Mouse (Mus musculus) urinary bladder, adult 2 months (tissue): Measurements from ENCODE around the gene Ccdc191. TPM values are rescaled to one million over a fixed set of nuclear protein-coding genes. Genes with fewer than 3 reads are reported as not detected.

Experiments
- DNase-seq: peaks from one replicate; pipeline ENCODE4 v3.0.0; 2022; ENCODE audit warnings: low spot score
- polyA plus RNA-seq: library from polyadenylated mRNA; depleted of rRNA; stranded (reverse); fragments of >200 nt; gene quantifications from 2 replicates; pipeline ENCODE4 v1.2.3, GENCODE M21; 2012; rRNA removed

The Ccdc191 gene
- polyA plus RNA-seq, 1 experiment, result 4.2 TPM

DNA sequence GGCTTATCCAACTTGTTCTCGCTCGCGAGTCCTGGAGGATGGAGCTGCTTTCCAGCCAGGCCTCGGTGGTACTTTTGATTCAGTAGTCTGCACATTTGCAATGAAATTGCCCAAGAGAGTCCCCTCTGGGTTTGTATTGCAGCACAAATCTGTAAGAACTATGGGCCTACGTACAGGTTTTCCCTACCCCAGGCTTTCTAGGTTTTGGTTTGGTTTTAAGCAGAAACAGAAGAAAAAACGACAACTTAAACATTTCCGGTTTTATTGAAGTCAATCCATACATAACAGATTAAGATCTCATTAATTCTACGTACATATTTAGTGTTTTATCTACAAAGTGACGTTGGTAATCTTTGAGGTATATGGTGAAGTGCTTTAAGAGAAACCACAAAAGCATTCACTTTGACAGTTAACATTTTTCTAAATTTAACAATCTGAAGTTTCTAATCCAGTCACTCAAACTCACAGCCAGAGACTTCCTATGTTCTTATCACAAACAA is 90.6 kb downstream of the Ccdc191 start:
- no peak for DNase-seq

DNA sequence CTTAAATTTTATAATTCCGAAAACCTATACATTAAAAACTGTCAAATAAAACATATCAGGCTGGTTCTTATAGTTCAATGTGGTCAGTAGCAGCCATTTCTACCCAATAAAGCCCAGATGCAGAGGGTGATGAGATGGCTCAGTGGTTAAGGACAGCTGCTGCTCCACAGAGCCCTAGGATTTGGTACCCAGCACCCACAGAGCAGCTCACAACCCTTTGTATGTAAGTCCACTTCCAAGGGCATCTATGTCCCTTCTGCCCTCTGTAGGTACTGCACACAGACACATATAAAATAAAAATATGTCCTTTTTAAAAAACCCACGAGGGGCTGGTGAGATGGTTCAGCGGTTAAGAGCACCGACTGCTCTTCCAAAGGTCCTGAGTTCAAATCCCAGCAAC is 96.7 kb downstream of the Ccdc191 start:
- no peak for DNase-seq

DNA sequence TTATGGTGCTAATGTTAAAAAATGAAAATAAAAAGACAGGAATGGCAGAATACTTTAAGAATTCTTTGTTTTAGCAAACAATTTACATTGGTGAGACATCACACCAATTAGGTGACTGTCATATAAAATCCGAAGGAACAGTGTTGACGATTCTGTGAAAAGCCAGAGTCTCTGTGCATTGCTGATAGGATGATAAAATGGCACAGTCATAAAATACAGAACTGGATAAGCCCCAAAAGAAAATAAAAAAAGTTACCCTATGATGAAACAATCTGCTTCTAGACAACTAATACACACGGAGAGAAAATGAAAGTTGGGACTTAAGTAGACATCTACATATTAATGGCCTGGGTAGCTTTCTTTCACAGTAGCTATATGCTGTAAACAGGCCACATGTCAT is 105.0 kb downstream of the Ccdc191 start:
- DNase-seq, result no peak

DNA sequence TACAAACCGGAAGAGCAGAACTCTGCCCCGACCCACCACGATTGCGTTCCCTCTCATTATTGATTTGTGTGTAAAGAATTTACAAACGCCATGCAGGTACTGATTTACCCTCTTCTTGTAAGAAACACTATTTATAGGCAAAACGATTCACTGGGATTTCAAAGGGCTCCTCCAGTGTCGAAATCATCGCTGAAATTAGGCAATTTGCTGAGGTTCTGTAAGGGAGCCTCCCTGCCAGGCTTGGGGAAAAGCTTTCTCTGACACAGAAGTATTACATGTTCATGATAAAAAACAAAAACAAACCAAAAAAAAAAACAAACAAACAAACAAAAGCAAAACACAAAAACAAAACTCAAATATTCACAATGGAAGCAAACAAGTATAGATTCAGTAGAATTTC is 109.5 kb downstream of the Ccdc191 start:
- DNase-seq, result no peak

DNA sequence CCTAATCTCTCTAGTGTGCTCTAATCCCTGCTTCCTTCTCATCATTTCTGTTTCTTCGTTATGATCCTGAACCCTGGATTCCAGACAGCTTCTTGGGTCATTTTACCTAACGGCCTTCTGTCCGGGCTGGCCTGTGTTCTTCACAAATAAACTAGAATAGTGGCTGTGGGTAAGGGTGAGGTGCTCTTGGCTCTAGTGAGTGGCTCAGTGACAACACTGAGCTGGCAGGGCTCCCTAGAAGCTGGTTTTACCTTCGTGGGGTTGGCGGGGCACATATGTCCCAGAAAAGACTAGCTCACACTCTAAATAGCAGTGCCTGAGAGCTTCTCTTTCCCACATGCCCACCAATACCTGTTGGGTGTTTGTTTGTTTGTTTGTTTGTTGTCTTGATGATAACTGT is 109.9 kb downstream of the Ccdc191 start:
- no peak for DNase-seq

DNA sequence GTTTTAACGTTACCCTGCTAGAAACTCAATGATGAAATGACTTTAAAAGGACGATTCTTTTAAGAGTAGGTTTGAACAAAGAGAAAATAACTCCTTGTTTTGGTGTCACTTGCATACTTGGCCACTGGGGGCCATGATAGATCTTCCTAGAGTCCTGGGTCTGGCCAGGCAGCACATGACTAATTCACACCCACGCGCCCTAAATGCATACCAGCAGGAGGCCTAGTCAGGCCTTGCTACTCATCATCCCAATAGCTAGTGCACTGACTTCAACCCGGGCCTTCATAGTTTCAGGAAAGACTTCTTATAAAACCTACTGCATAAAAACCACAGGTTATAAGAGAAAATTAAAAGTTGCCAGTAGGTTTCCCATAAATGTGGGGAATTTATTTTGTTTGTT is 112.5 kb downstream of the Ccdc191 start:
- DNase-seq, result no peak

DNA sequence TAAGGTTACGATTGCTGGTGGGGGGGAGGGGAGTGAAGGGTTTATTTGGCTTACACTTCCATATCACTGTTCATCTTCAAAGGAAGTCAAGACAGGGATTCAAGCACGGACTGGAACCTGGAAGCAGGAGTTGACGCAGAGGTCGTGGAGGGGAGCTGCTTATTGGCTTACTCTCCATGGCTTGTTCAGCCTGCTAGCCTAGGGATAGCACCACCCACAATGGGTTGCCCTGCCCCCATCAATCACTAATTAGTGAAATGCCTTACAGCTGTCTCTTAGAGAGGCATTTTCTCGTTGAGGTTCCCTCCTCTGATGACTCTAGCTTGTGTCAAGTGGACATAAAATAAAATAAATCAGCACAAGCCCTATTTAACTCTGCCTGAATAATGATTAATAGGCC is 121.4 kb downstream of the Ccdc191 start:
- no peak for DNase-seq

Other genes starting within 250 kb of the Ccdc191 start
- 0.13 and 0.29 TPM in 2 replicates for gene Tigit, start 225.7 kb upstream of the Ccdc191 start, polyA plus RNA-seq
- not detected in 2 replicates for gene Drd3, start 135.8 kb upstream of the Ccdc191 start, polyA plus RNA-seq
- 27.9 and 31.9 TPM in 2 replicates for gene Qtrt2, start 37.0 kb downstream of the Ccdc191 start, polyA plus RNA-seq
- 1.3 and 1.9 TPM in 2 replicates for gene Zdhhc23, start 90.0 kb downstream of the Ccdc191 start, polyA plus RNA-seq
- 6.6 and 6.9 TPM in 2 replicates for gene Gramd1c, start 173.5 kb downstream of the Ccdc191 start, polyA plus RNA-seq
- 38.7 and 40.5 TPM in 2 replicates for gene Atp6v1a, start 249.9 kb downstream of the Ccdc191 start, polyA plus RNA-seq